Mouse (Mus musculus) MEL (cell line): ENCODE data around the gene Tspan14. TPM values are rescaled to one million over a fixed set of nuclear protein-coding genes. Genes with fewer than 3 reads are reported as not detected.

ENCODE experiments used
- DNase-seq: peaks from one replicate; pipeline ENCODE4 v3.0.0; 2011; ENCODE audit warnings: low read depth, low spot score
- H3K27ac ChIP-seq: 2 replicates; pipeline ENCODE4 v1.5.1; 2012; ENCODE audit warnings: low read depth, mild to moderate bottlenecking, control low read depth, low read length, moderate library complexity; ENCODE audit not compliant: control insufficient read depth
- H3K27me3 ChIP-seq, 2 experiments: fragments of 150-350 bp in 1 of 2; sonication (generic) in 1 of 2; 2 replicates each; pipeline ENCODE4 v1.6.1; 2012; ENCODE audit warnings: low read length in 2 of 2, mild to moderate bottlenecking in 2 of 2, improper control_type of control experiment in 1 of 2, moderate library complexity in 1 of 2; ENCODE audit not compliant: insufficient read depth in 2 of 2, control insufficient read depth in 1 of 2
- H3K36me3 ChIP-seq, 2 experiments: 2 replicates each; pipeline ENCODE4 v1.6.1; 2012 to 2014; ENCODE audit warnings: low read length in 2 of 2, improper control_type of control experiment in 1 of 2, inconsistent platforms in 1 of 2, mild to moderate bottlenecking in 1 of 2; ENCODE audit not compliant: insufficient read depth in 2 of 2, control insufficient read depth in 1 of 2
- H3K4me1 ChIP-seq, 2 experiments: fragments of 150-350 bp in 1 of 2; sonication (generic) in 1 of 2; 2 replicates each; pipeline ENCODE4 v1.6.1; 2012; ENCODE audit warnings: low read length in 2 of 2, improper control_type of control experiment in 1 of 2, mild to moderate bottlenecking in 1 of 2; ENCODE audit not compliant: insufficient read depth in 2 of 2, control insufficient read depth in 1 of 2
- H3K4me3 ChIP-seq, 2 experiments: fragments of 150-350 bp in 1 of 2; sonication (generic) in 1 of 2; 2 replicates each; pipeline ENCODE4 v1.5.1; 2012; ENCODE audit warnings: low read depth in 2 of 2, low read length in 2 of 2, mild to moderate bottlenecking in 2 of 2, moderate library complexity in 2 of 2, control low read depth in 1 of 2, improper control_type of control experiment in 1 of 2; ENCODE audit not compliant: control insufficient read depth in 1 of 2, insufficient read depth in 1 of 2
- H3K79me2 ChIP-seq: 2 replicates; pipeline ENCODE4 v1.6.1; 2012; ENCODE audit warnings: mild to moderate bottlenecking, low read length, moderate library complexity; ENCODE audit not compliant: control insufficient read depth, poor library complexity, insufficient read depth
- H3K9ac ChIP-seq: 2 replicates; pipeline ENCODE4 v1.6.1; 2012; ENCODE audit warnings: low read depth, mild to moderate bottlenecking, control low read depth, low read length, moderate library complexity; ENCODE audit not compliant: control insufficient read depth, poor library complexity, severe bottlenecking
- H3K9me3 ChIP-seq: fragments of 150-350 bp; sonication (generic); replicated peaks from 2 replicates; pipeline ENCODE4 v1.6.1; 2012; ENCODE audit warnings: mild to moderate bottlenecking, low read length, improper control_type of control experiment, moderate library complexity; ENCODE audit not compliant: insufficient read depth
- CTCF ChIP-seq, 3 experiments: IDR thresholded peaks in 2 of 3; conservative IDR thresholded peaks in 1 of 3; 2 replicates each; pipeline ENCODE4 v1.5.1; 2011 to 2012; ENCODE audit warnings: low read length in 3 of 3, low read depth in 2 of 3, mild to moderate bottlenecking in 2 of 3, improper control_type of control experiment in 1 of 3, inconsistent platforms in 1 of 3, mixed read lengths in 1 of 3, moderate library complexity in 1 of 3; ENCODE audit not compliant: control insufficient read depth in 1 of 3, insufficient read depth in 1 of 3, poor library complexity in 1 of 3, severe bottlenecking in 1 of 3
- EP300 ChIP-seq, 2 experiments: IDR thresholded peaks; 2 replicates each; pipeline ENCODE4 v1.6.1; 2011; ENCODE audit warnings: improper control_type of control experiment in 2 of 2, low read length in 2 of 2, low read depth in 1 of 2, mild to moderate bottlenecking in 1 of 2
- ETS1 ChIP-seq: IDR thresholded peaks from 2 replicates; pipeline ENCODE4 v1.6.1; 2012; ENCODE audit warnings: low read depth, mild to moderate bottlenecking, inconsistent platforms, low read length, improper control_type of control experiment, moderate library complexity
- GABPA ChIP-seq: IDR thresholded peaks from 2 replicates; pipeline ENCODE4 v1.6.1; 2012; ENCODE audit warnings: low read depth, mild to moderate bottlenecking, inconsistent platforms, low read length, improper control_type of control experiment, moderate library complexity
- HCFC1 ChIP-seq: IDR thresholded peaks from 2 replicates; pipeline ENCODE4 v1.6.1; 2012; ENCODE audit warnings: low read depth, mild to moderate bottlenecking, inconsistent platforms, low read length, improper control_type of control experiment, moderate library complexity
- JUND ChIP-seq: IDR thresholded peaks from 2 replicates; pipeline ENCODE4 v1.6.1; 2011; ENCODE audit warnings: low read depth, mild to moderate bottlenecking, improper control_type of control experiment, low read length
- MAX ChIP-seq: IDR thresholded peaks from 2 replicates; pipeline ENCODE4 v1.6.1; 2011; ENCODE audit warnings: low read length, improper control_type of control experiment
- MEF2A ChIP-seq: IDR thresholded peaks from 2 replicates; pipeline ENCODE4 v1.6.1; 2014; ENCODE audit warnings: low read depth, mild to moderate bottlenecking, inconsistent platforms, low read length, improper control_type of control experiment; ENCODE audit not compliant: poor library complexity, insufficient replicate concordance, severe bottlenecking; ENCODE audit errors: extremely low read depth
- MXI1 ChIP-seq: IDR thresholded peaks from 2 replicates; pipeline ENCODE4 v1.6.1; 2011; ENCODE audit warnings: mild to moderate bottlenecking, low read depth, low read length, improper control_type of control experiment
- MYB ChIP-seq: IDR thresholded peaks from 2 replicates; pipeline ENCODE4 v1.6.1; 2011; ENCODE audit warnings: mild to moderate bottlenecking, low read depth, low read length, improper control_type of control experiment
- MYC ChIP-seq: IDR thresholded peaks from 2 replicates; pipeline ENCODE4 v1.6.1; 2011; ENCODE audit warnings: low read depth, mild to moderate bottlenecking, low read length, improper control_type of control experiment, moderate library complexity
- POLR2A ChIP-seq, 2 experiments: IDR thresholded peaks; 2 replicates each; pipeline ENCODE4 v1.6.1; 2011 to 2012; ENCODE audit warnings: low read length in 2 of 2, mild to moderate bottlenecking in 2 of 2, control low read depth in 1 of 2, improper control_type of control experiment in 1 of 2, low read depth in 1 of 2, moderate library complexity in 1 of 2; ENCODE audit not compliant: control insufficient read depth in 1 of 2, insufficient read depth in 1 of 2, poor library complexity in 1 of 2
- POLR2AphosphoS2 ChIP-seq: IDR thresholded peaks from 2 replicates; pipeline ENCODE4 v1.6.1; 2011; ENCODE audit warnings: low read length, improper control_type of control experiment
- POLR2AphosphoS5 ChIP-seq: IDR thresholded peaks from 2 replicates; pipeline ENCODE4 v1.6.1; 2012; ENCODE audit warnings: low read depth, borderline replicate concordance, mild to moderate bottlenecking, inconsistent platforms, low read length, moderate library complexity, mixed read lengths
- SIN3A ChIP-seq: IDR thresholded peaks from 2 replicates; pipeline ENCODE4 v1.6.1; 2012; ENCODE audit warnings: low read length, improper control_type of control experiment, inconsistent platforms
- TBP ChIP-seq: IDR thresholded peaks from 2 replicates; pipeline ENCODE4 v1.8.0; 2011; ENCODE audit warnings: low read depth, low read length, improper control_type of control experiment
- UBTF ChIP-seq: IDR thresholded peaks from 2 replicates; pipeline ENCODE4 v1.6.1; 2012; ENCODE audit warnings: low read depth, mild to moderate bottlenecking, inconsistent platforms, low read length, improper control_type of control experiment, moderate library complexity, borderline replicate concordance; ENCODE audit not compliant: insufficient read depth
- USF1 ChIP-seq: IDR thresholded peaks from 2 replicates; pipeline ENCODE4 v1.6.1; 2014; ENCODE audit warnings: low read depth, mild to moderate bottlenecking, inconsistent platforms, low read length, improper control_type of control experiment, moderate library complexity
- ZC3H11A ChIP-seq: IDR thresholded peaks from 2 replicates; pipeline ENCODE4 v1.6.1; 2012; ENCODE audit warnings: low read depth, mild to moderate bottlenecking, inconsistent platforms, low read length, improper control_type of control experiment
- ZKSCAN1 ChIP-seq: IDR thresholded peaks from 2 replicates; pipeline ENCODE4 v1.6.1; 2012; ENCODE audit warnings: low read depth, mild to moderate bottlenecking, inconsistent platforms, low read length, improper control_type of control experiment, moderate library complexity
- ZMIZ1 ChIP-seq: IDR thresholded peaks from 2 replicates; pipeline ENCODE4 v1.6.1; 2012; ENCODE audit warnings: low read depth, mild to moderate bottlenecking, inconsistent platforms, low read length, improper control_type of control experiment, moderate library complexity
- polyA plus RNA-seq, 2 experiments: library from polyadenylated mRNA; stranded (reverse) in 1 of 2; unstranded in 1 of 2; fragments of >175 nt in 1 of 2; fragments of >200 nt in 1 of 2; gene quantifications; 2 replicates each; pipeline versions ENCODE4 v1.2.1 to v1.2.4; 2012; ENCODE audit warnings: low replicate concordance in 2 of 2, low read depth in 1 of 2; ENCODE audit not compliant: insufficient read length in 2 of 2, insufficient read depth in 1 of 2, missing spikeins in 1 of 2
- total RNA-seq: library from RNA; depleted of rRNA; stranded (reverse); fragments of 300-350 nt; gene quantifications from 2 replicates; pipeline ENCODE4 v1.2.3, GENCODE M21; 2012

The Tspan14 gene
- total and polyA plus RNA-seq, 3 experiments = 24.8 to 29.9 TPM; not detected in 1

DNA sequence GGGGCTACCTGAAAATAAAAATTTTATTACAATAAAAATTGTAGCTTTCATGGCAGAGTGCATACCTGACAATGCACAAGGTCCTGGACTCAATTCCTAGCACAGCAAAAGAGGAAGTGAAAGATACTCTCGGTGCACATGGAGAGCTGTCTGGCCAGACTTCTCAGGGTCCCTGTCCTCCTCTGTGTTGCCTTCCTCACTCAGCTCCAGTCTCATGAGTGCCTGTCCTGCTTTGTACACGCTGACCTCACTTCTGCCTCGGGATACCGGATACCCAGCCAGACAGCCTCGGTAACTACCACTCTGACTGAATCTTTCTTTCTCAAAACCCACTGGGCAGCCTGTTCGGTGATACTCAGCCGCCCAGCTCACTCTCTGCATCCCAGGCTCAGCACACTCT, 33.3 kb downstream of the Tspan14 start:
- TF ChIP-seq POLR2AphosphoS2 = no peak
- TF ChIP-seq MAX = 0 out of 2 replicates have a peak, but pooled peaks have one; percentile 32
- peak; percentile 75; the same call in 1 of the 2 replicates for TF ChIP-seq MYC
- TF ChIP-seq TBP = no peak
- TF ChIP-seq CTCF (IDR thresholded peaks at IDR 0.05 in 2 of 3, conservative IDR thresholded peaks at IDR 0.05 in 1 of 3; ENCODE audit: control insufficient read depth in 1 of 3, insufficient read depth in 1 of 3, low read depth in 2 of 3, low read length in 3 of 3, poor library complexity in 1 of 3, severe bottlenecking in 1 of 3) = no peak
- TF ChIP-seq ZMIZ1 = no peak
- no peak for TF ChIP-seq HCFC1
- TF ChIP-seq MXI1 = 0 out of 2 replicates have a peak, but pooled peaks have one; percentile 44
- no peak for TF ChIP-seq ZKSCAN1
- peak overlapping the region; percentile 13 for H3K9ac ChIP-seq
- peaks cover 0 to 33% of the 10 kb centered on the region in 2 experiments; a peak in 2 of 4 replicates for H3K36me3 ChIP-seq
- peaks cover 12 to 38% of the 10 kb centered on the region in 2 experiments for H3K4me1 ChIP-seq
- H3K27me3 ChIP-seq = no peaks in the 10 kb centered on the region
- H3K4me3 ChIP-seq = no peak overlapping the region
- no peaks in the 10 kb centered on the region for H3K9me3 ChIP-seq
- no peak overlapping the region for H3K27ac ChIP-seq
- peaks cover 5% of the 10 kb centered on the region; the same call in 1 of the 2 replicates for H3K79me2 ChIP-seq
- DNase-seq = peak; percentile 63

DNA sequence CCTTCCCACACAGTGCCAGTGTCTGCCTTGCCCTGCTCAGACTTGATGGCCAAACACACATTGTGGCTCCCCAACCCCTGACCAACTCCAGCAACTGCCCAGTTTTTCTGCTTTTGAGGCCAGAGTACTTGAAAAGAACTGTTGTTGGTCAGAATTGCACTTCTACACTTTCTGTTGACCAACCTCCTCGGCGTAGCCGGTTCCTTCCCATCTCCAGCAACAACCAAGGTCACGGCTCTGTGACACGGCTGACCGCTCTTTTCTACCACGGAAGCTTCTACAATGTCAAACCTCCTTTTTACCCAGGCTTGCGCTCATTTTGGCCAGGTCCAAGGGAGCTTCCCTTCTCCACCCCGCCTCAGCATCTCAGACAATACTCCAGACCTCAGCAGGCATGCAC, 34.4 kb downstream of the Tspan14 start:
- H3K9ac ChIP-seq = no peak overlapping the region
- no peak for DNase-seq
- H3K4me1 ChIP-seq = peaks cover 13 to 41% of the 10 kb centered on the region in 2 experiments
- no peaks in the 10 kb centered on the region for H3K9me3 ChIP-seq
- H3K27me3 ChIP-seq = no peaks in the 10 kb centered on the region
- TF ChIP-seq TBP (no peak), CTCF (IDR thresholded peaks at IDR 0.05 in 2 of 3, conservative IDR thresholded peaks at IDR 0.05 in 1 of 3; ENCODE audit: control insufficient read depth in 1 of 3, insufficient read depth in 1 of 3, low read depth in 2 of 3, low read length in 3 of 3, poor library complexity in 1 of 3, severe bottlenecking in 1 of 3) (no peak), HCFC1 (no peak), MEF2A (no peak), JUND (no peak), ZKSCAN1 (no peak), SIN3A (no peak), POLR2AphosphoS5 (no peak), GABPA (no peak), USF1 (no peak), ETS1 (no peak), MYB (no peak), POLR2A (IDR thresholded peaks at IDR 0.05; ENCODE audit: control insufficient read depth in 1 of 2, insufficient read depth in 1 of 2, low read depth in 1 of 2, low read length in 2 of 2, poor library complexity in 1 of 2) (no peak), UBTF (no peak), EP300 (IDR thresholded peaks at IDR 0.05; ENCODE audit: low read depth in 1 of 2, low read length in 2 of 2) (no peak), MYC (no peak), ZC3H11A (no peak), POLR2AphosphoS2 (no peak)
- no peak overlapping the region for H3K27ac ChIP-seq
- peaks cover 0 to 35% of the 10 kb centered on the region in 2 experiments; a peak in 2 of 4 replicates for H3K36me3 ChIP-seq
- H3K4me3 ChIP-seq = no peak overlapping the region
- H3K79me2 ChIP-seq = peaks cover 5% of the 10 kb centered on the region; the same call in 1 of the 2 replicates
